Mouse (Mus musculus) adrenal gland, postnatal 10 days (tissue): ENCODE data around the gene Mrps7. TPM values are rescaled to one million over a fixed set of nuclear protein-coding genes. Genes with fewer than 3 reads are reported as not detected.

Experiments used
- DNase-seq: peaks from one replicate; pipeline ENCODE4 v3.0.0; 2021; ENCODE audit warnings: mixed read lengths
- total RNA-seq, 2 experiments: library from RNA; stranded (reverse); gene quantifications; 2 replicates each; pipeline ENCODE4 v1.2.3; 2021

Gene Mrps7
- total RNA-seq, 2 experiments from 2014 or later, result 92.1 to 92.6 TPM

GRCm38 (mm10) chr11:115608421-115609399 is 5.0 kb downstream of the Mrps7 start:
- DNase-seq, result no peak

DNA sequence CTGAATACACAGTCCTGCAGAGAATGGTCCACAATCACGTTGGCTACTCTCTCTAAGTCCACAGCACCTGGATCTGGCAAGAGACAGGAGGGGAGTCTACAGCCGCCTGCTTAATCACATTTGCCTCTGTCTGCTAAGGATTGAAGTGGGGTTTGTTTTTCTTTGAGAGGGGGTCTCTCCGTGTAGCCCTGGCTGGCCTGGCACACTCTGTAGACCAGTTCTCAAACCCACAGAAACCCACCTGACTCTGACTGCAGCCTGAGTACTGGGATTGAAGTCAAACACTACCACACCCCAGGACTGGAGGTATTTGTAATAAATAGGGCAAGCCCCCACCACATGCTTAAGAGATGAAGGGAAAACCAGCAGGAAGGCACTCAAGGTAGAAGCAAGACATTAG is 5.9 kb downstream of the Mrps7 start:
- DNase-seq, result no peak

GRCm38 (mm10) chr11:115611173-115611572 is 7.4 kb downstream of the Mrps7 start:
- no peak for DNase-seq

GRCm38 (mm10) chr11:115612059-115612409 is 8.3 kb downstream of the Mrps7 start:
- DNase-seq, result peak; percentile 92

GRCm38 (mm10) chr11:115612410-115613137 is 8.8 kb downstream of the Mrps7 start, which contains the start of gene Mif4gd:
Gene Mif4gd (minus strand): TSS chr11:115612969.
- DNase-seq, result peak; percentile 98

GRCm38 (mm10) chr11:115613138-115613945 is 9.6 kb downstream of the Mrps7 start:
- no peak for DNase-seq

GRCm38 (mm10) chr11:115614346-115615107 is 10.8 kb downstream of the Mrps7 start:
- no peak for DNase-seq

DNA sequence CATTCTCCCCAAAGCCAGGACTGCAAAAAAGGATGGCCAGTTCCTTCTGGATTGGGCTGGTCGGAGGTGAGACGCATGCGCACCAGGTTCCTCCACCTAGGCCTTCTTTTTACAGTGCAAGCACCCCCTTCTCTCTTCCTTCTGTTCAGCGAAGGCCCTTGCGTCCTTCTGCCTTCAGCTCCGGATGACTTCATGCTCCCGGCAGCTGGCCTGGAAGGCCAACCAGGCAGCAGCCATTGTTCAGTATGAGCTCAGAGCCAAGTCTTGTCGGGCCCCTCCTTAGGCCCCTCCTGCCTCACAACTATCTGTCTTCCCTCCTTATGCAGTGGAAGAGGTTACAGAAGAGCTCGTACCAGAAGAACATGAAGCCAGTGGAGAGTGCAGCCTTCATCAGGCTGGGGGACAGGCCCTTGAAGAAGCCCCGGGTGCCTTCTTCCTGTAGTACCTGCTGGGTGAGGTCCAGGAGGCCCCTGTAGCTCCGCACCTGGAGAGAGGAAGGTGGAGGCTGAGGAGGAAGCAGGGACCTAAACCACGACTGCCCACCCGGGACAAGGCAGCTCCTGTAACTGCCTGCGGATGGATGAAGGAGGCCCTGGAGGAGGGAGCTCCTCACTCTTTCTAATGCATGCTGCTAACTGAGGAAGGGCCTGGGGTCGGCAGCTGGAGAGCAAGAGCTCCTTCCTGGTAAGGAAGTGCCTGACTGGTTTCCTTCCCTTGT is 11.5 kb downstream of the Mrps7 start:
- DNase-seq, result peak; percentile 71

DNA sequence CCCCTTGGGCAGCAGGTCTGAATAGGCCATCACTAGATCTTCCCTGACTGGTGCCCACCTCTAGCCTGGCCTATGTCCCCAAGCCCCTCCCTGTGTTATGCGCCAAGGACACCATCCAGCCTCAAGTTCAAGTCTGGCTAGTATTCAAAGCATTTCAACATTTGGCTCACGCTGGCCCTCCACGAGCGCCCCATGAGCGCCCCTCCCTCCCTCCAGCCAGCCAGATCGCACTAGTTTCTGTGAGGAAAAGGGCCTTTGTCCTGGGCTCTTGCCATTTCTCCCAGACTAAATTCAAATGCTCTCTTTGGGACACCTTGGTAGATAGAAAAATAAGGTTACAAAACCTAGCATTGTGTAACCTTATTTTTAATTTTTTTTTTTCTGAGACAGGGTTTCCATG is 12.2 kb downstream of the Mrps7 start:
- peak; percentile 77 for DNase-seq

GRCm38 (mm10) chr11:115616371-115616770 is 12.6 kb downstream of the Mrps7 start:
- no peak for DNase-seq

DNA sequence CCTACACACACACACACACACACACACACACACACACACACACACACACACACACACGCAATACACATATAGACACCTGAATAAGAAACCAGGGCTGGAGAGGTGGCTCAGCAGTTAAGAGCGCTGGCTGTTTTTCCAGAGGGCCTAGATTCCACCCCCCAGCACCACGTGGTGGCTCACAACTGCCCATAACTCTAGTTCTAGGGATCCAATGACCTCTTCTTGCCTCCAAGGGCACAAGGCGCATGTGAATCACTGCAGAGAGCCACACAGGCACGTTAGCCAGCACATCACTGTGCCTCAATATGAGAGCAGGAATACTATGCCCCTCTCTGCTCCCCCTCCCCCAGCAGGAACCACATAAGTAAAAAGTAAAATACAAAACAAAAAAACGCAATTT is 13.2 kb downstream of the Mrps7 start:
- peak; percentile 73 for DNase-seq

- no peak for DNase-seq
Observed at GRCm38 (mm10) chr11:115618001-115618400, 14.3 kb downstream of the Mrps7 start.

GRCm38 (mm10) chr11:115618732-115619516 is 15.2 kb downstream of the Mrps7 start:
- DNase-seq, result no peak

DNA sequence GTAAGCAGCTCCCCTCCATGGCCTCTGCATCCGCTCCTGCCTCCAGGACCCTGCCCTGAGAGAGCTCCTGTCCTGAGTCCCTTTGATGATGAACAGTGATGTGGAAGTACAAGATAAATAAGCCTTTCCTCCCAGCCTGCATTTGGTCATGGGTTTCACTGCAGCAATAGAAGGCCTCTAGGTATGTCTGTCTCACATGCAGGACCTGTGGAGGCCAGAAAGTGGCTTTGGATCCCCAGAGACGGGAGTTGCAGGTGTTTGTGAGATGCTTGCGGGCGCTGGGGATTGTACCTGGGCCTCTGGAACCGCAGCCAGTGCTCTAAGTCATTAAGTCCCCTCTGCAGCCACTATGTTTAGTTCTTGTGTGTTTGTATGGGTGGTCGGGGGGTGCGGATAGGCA is 16.2 kb downstream of the Mrps7 start:
- no peak for DNase-seq

GRCm38 (mm10) chr11:115623487-115624070 is 19.9 kb downstream of the Mrps7 start:
- DNase-seq, result peak; percentile 66

GRCm38 (mm10) chr11:115625877-115626276 is 22.2 kb downstream of the Mrps7 start:
- DNase-seq, result peak; percentile 81

- DNase-seq, result no peak
Observed at GRCm38 (mm10) chr11:115626824-115627616, 23.3 kb downstream of the Mrps7 start.

DNA sequence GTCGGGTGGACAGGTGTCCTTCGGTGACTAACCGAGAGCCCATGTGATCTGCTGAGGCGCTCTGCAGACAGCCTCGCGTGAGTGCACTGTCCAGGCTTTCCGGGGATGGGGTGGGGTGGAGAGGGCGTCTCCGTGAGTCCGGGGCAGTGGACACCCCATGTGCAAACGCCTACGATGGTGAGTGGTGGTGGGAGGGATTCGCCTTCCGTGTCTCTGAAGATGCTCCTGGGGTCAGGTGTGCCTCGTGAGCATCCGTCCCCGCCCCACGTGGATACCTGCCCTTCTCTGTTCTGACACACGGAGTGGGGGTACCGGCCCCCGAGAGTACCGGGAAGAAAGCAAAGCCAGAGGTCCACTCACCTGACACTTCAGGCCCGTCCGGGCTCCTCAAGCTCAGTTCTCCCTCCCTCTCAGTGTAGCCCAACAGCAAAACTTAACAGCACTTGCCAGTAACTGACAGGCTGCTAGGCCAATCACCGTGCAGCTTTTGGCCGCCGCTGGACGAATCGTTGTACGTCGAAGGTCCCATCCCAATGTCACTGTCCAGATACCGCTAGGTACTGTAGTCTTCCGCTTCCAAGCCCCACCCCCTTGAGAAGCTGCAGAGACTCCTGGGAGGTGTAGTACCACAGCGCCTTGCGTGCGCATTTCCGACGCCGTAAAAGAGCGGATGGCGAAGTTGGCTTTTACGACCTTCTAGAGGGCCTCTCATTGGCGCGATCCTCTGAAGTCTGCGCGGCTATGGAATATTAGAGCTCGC is 24.2 kb downstream of the Mrps7 start, which contains the start of gene Slc25a19:
TSS of gene Slc25a19 (minus strand) at position 591 of the 760 bp plus-strand sequence.
- DNase-seq, result peak; percentile 99
